Mouse (Mus musculus): ENCODE measurements around the gene B3gnt2.

- TF ChIP-seq CTCF (IDR thresholded peaks at IDR 0.05; ENCODE audit: extremely low read depth, insufficient read length, insufficient replicate concordance, low read depth, low read length) (no peak), POLR2A (IDR thresholded peaks at IDR 0.05; ENCODE audit: low read depth, low read length) (no peak)
Measured at GRCm38 (mm10) chr11:22900041-22900440, 39.3 kb upstream of the B3gnt2 start.

All from small intestine, adult 2 months (tissue).